21 mouse cellular contexts compared by ENCODE assay signal in genomic region chr10:21575806-21576378, GRCm38 (mm10). TPM values are rescaled to one million over a fixed set of nuclear protein-coding genes. Genes with fewer than 3 reads are reported as not detected.
DNase-seq lines count a peak whose midpoint lies in the region; ATAC-seq and TF ChIP-seq lines count a peak whose summit lies in the region.
"Had no signal": no experiment of that assay in that cellular context is flagged by ENCODE, and none has a peak within 500 bp of the region (broad histone marks: within the 10 kb centered on the region; RNA-seq: fewer than 3 reads in every experiment).

No protein-coding gene starts in this region.

- DNase-seq in kidney, adult 2 months, result no peak
- no peak for DNase-seq in kidney, adult 11 months
- DNase-seq in testis, postnatal 14 days (ENCODE audit: low spot score), result peak; percentile 1
- no peak for DNase-seq in testis, postnatal 10 days (ENCODE audit: low spot score)
- no peak for DNase-seq in stomach, postnatal 0 days (ENCODE audit: low spot score)
- no peak for DNase-seq in yolk sac, embryonic 10.5 days (ENCODE audit: low spot score)
- DNase-seq in left cerebral cortex, adult 18-20 months (ENCODE audit: low spot score in 2 of 2), result no peak
- DNase-seq: cerebellum, adult 11 months; cerebellum, postnatal 36 days; gastrocnemius, postnatal 25 days; heart, postnatal 4 days; liver, postnatal 0 days; lung, postnatal 36 days; thymus, postnatal 25 days had no signal

- H3K36me3 ChIP-seq in kidney, adult 2 months (ENCODE audit: control insufficient read depth, insufficient read depth, low read length), result no peaks in the 10 kb centered on the region
- no peaks in the 10 kb centered on the region for H3K36me3 ChIP-seq in forebrain, embryonic 15.5 days
- no peaks in the 10 kb centered on the region for H3K36me3 ChIP-seq in stomach, postnatal 0 days (ENCODE audit: control insufficient read depth, insufficient read depth, low read length)
- H3K36me3 ChIP-seq: embryonic facial prominence, embryonic 12.5 days; heart, embryonic 12.5 days; midbrain, embryonic 10.5 days had no signal

- H3K4me1 ChIP-seq in kidney, adult 2 months (ENCODE audit: control insufficient read depth, insufficient read depth, low read length), result peaks cover 21% of the 10 kb centered on the region
- no peaks in the 10 kb centered on the region for H3K4me1 ChIP-seq in forebrain, embryonic 15.5 days
- no peaks in the 10 kb centered on the region for H3K4me1 ChIP-seq in stomach, postnatal 0 days (replicated peaks; ENCODE audit: control insufficient read depth, insufficient read depth)
- H3K4me1 ChIP-seq: embryonic facial prominence, embryonic 12.5 days; midbrain, embryonic 10.5 days had no signal

- H3K9me3 ChIP-seq in forebrain, embryonic 15.5 days, result no peaks in the 10 kb centered on the region
- no peaks in the 10 kb centered on the region for H3K9me3 ChIP-seq in stomach, postnatal 0 days (ENCODE audit: control insufficient read depth, low read length)
- H3K9me3 ChIP-seq: embryonic facial prominence, embryonic 12.5 days; heart, embryonic 12.5 days; midbrain, embryonic 10.5 days had no signal

- H3K27me3 ChIP-seq in kidney, adult 2 months (replicated peaks; ENCODE audit: control insufficient read depth, insufficient read depth, low read length), result no peaks in the 10 kb centered on the region
- no peaks in the 10 kb centered on the region for H3K27me3 ChIP-seq in forebrain, embryonic 15.5 days
- no peaks in the 10 kb centered on the region for H3K27me3 ChIP-seq in stomach, postnatal 0 days (ENCODE audit: control insufficient read depth, insufficient read depth, low read length)
- H3K27me3 ChIP-seq: CH12.LX; embryonic facial prominence, embryonic 12.5 days; heart, embryonic 12.5 days had no signal

- no peak for TF ChIP-seq CTCF in kidney, adult 2 months (conservative IDR thresholded peaks at IDR 0.05; ENCODE audit: insufficient read depth, insufficient read length, low read depth, low read length)
- no peak for TF ChIP-seq CTCF in stomach, postnatal 0 days (IDR thresholded peaks at IDR 0.05; ENCODE audit: low read depth)

- H3K4me2 ChIP-seq in forebrain, embryonic 15.5 days (replicated peaks), result no peak overlapping the region
- no peak overlapping the region for H3K4me2 ChIP-seq in stomach, postnatal 0 days (replicated peaks; ENCODE audit: low read depth)
- H3K4me2 ChIP-seq: embryonic facial prominence, embryonic 12.5 days; heart, embryonic 12.5 days had no signal

- 58% methylated on average over 11 of the region's 11 CpGs for WGBS in kidney, adult 2 months
- WGBS in forebrain, embryonic 15.5 days, result 52% methylated on average over 11 of the region's 11 CpGs
- 77% methylated on average over 11 of the region's 11 CpGs for WGBS in stomach, postnatal 0 days

- H3K9ac ChIP-seq in forebrain, embryonic 15.5 days (replicated peaks), result no peak overlapping the region
- H3K9ac ChIP-seq in stomach, postnatal 0 days (ENCODE audit: low read length), result no peak overlapping the region
- H3K9ac ChIP-seq: embryonic facial prominence, embryonic 12.5 days; heart, embryonic 12.5 days; liver, postnatal 0 days had no signal

- TF ChIP-seq EP300 in stomach, postnatal 0 days (optimal IDR thresholded peaks at IDR 0.05), result no peak

- peak overlapping the region; percentile 68; the same call in 1 of the 2 replicates for H3K27ac ChIP-seq in kidney, adult 2 months (ENCODE audit: insufficient read depth, low read depth, low read length)
- H3K27ac ChIP-seq in forebrain, embryonic 15.5 days (replicated peaks), result no peak overlapping the region
- peak overlapping the region; percentile 76; the same call in 1 of the 2 replicates for H3K27ac ChIP-seq in stomach, postnatal 0 days (replicated peaks)
- H3K27ac ChIP-seq: embryonic facial prominence, embryonic 12.5 days; midbrain, embryonic 10.5 days had no signal

- no peak overlapping the region for H3K4me3 ChIP-seq in kidney, adult 2 months (ENCODE audit: insufficient read depth, low read depth, low read length)
- no peak overlapping the region for H3K4me3 ChIP-seq in forebrain, embryonic 15.5 days
- H3K4me3 ChIP-seq in stomach, postnatal 0 days (ENCODE audit: low read depth, low read length), result no peak overlapping the region
- H3K4me3 ChIP-seq: embryonic facial prominence, embryonic 12.5 days; heart, embryonic 12.5 days; midbrain, embryonic 10.5 days had no signal

- peak; percentile 53; the same call in 1 of the 2 replicates for ATAC-seq in forebrain, embryonic 15.5 days (replicated peaks)
- ATAC-seq in stomach, postnatal 0 days (ENCODE audit: low FRiP score, low TSS enrichment), result peak; percentile 40; the same call in 1 of the 2 replicates
- ATAC-seq: liver, postnatal 0 days had no signal

- TF ChIP-seq POLR2A in kidney, adult 2 months (IDR thresholded peaks at IDR 0.05; ENCODE audit: low read depth, low read length), result no peak

RNA-seq across cellular contexts. Expression of gene 1700020N01Rik, which starts 17.1 kb away (rescaled TPM):
- 0.09 and 0.14 TPM in 2 replicates for polyA plus RNA-seq in kidney, adult 2 months (2012; rRNA removed)
- not detected in 2 replicates for polyA plus RNA-seq in forebrain, embryonic 15.5 days (2015; fragmentation: Nextera tagmentation; extraction: Ambion mirVana)
- polyA plus RNA-seq in stomach, postnatal 0 days (2015; fragmentation: Nextera tagmentation; extraction: Ambion mirVana), result not detected in 2 replicates
- total RNA-seq in left cerebral cortex, adult 18-20 months (2021), result not detected
- total RNA-seq: CH12.LX; gastrocnemius, postnatal 25 days; heart, postnatal 4 days; layer of hippocampus, adult 8-10 months had no signal
- polyA plus RNA-seq: embryonic facial prominence, embryonic 12.5 days; limb, embryonic 14.5 days; midbrain, embryonic 10.5 days had no signal
